Mouse (Mus musculus): ENCODE results near the gene Fbxo5.

- no peak for TF ChIP-seq CTCF (IDR thresholded peaks at IDR 0.05; ENCODE audit: low read depth, low read length)
- no peak for TF ChIP-seq POLR2A (IDR thresholded peaks at IDR 0.05; ENCODE audit: borderline replicate concordance, low read depth, low read length)
Observed at GRCm38 (mm10) chr10:5823291-5823739, 17.9 kb upstream of the Fbxo5 start.

All from bone marrow macrophage, adult 2 months (primary cell).